Mouse (Mus musculus) thymus, postnatal 25 days (tissue): ENCODE results near the gene Gabrb1.

Source experiments
- DNase-seq: peaks from one replicate; pipeline ENCODE4 v3.0.0; 2022

Gabrb1 gene

GRCm38 (mm10) chr5:71657482-71658114 is at the start of gene Gabrb1:
Gabrb1 (plus strand) TSS chr5:71658113.
- no peak for DNase-seq

- no peak for DNase-seq
These were observed 49.2 kb upstream of the Gabrb1 start for GRCm38 (mm10) chr5:71608735-71609134.

GRCm38 (mm10) chr5:71614311-71614710 is 43.6 kb upstream of the Gabrb1 start:
- no peak for DNase-seq

GRCm38 (mm10) chr5:71616734-71617133 is 41.2 kb upstream of the Gabrb1 start:
- no peak for DNase-seq

GRCm38 (mm10) chr5:71627820-71628219 is 30.1 kb upstream of the Gabrb1 start:
- no peak for DNase-seq

- no peak for DNase-seq
These were observed 18.1 kb upstream of the Gabrb1 start for GRCm38 (mm10) chr5:71639804-71640203.

GRCm38 (mm10) chr5:71648108-71648507 is 9.8 kb upstream of the Gabrb1 start:
- DNase-seq = no peak

- no peak for DNase-seq
These were observed 3.9 kb upstream of the Gabrb1 start for GRCm38 (mm10) chr5:71654056-71654455.

GRCm38 (mm10) chr5:71656771-71657170 is 1.1 kb upstream of the Gabrb1 start:
- no peak for DNase-seq

- DNase-seq = no peak
These were observed 193 bp downstream of the Gabrb1 start, which contains the start of gene Gabra4 for GRCm38 (mm10) chr5:71658115-71658497. Gabra4 (minus strand) TSS chr5:71658308.

GRCm38 (mm10) chr5:71665593-71665992 is 7.7 kb downstream of the Gabrb1 start:
- DNase-seq = no peak

- DNase-seq = no peak
These were observed 42.0 kb downstream of the Gabrb1 start for GRCm38 (mm10) chr5:71699696-71700467.

GRCm38 (mm10) chr5:71700468-71701272 is 42.8 kb downstream of the Gabrb1 start:
- DNase-seq = no peak

- no peak for DNase-seq
These were observed 43.3 kb downstream of the Gabrb1 start for GRCm38 (mm10) chr5:71701273-71701614.

- no peak for DNase-seq
These were observed 75.2 kb downstream of the Gabrb1 start for GRCm38 (mm10) chr5:71732931-71733792.

GRCm38 (mm10) chr5:71747411-71747810 is 89.5 kb downstream of the Gabrb1 start:
- DNase-seq = no peak

GRCm38 (mm10) chr5:71753966-71754365 is 96.1 kb downstream of the Gabrb1 start:
- no peak for DNase-seq

- no peak for DNase-seq
These were observed 103.2 kb downstream of the Gabrb1 start for GRCm38 (mm10) chr5:71761105-71761504.

- no peak for DNase-seq
These were observed 123.7 kb downstream of the Gabrb1 start for GRCm38 (mm10) chr5:71781514-71782179.

GRCm38 (mm10) chr5:71822862-71823261 is 164.9 kb downstream of the Gabrb1 start:
- DNase-seq = no peak

GRCm38 (mm10) chr5:71828342-71828741 is 170.4 kb downstream of the Gabrb1 start:
- DNase-seq = no peak

- no peak for DNase-seq
These were observed 171.1 kb downstream of the Gabrb1 start for GRCm38 (mm10) chr5:71828996-71829395.
